Mouse (Mus musculus) spleen, adult 18-20 months (tissue): ENCODE measurements around the gene Btbd35f15.
"Not testable (repeated sequence)": the region's sequence is repeated elsewhere in the genome, so short reads cannot be mapped to it uniquely, and the experiment has no call there.

Experiments used
- DNase-seq, 2 experiments: peaks; one replicate each; pipeline ENCODE4 v3.0.0; 2022; ENCODE audit warnings: mixed read lengths in 2 of 2

Gene Btbd35f15

DNA sequence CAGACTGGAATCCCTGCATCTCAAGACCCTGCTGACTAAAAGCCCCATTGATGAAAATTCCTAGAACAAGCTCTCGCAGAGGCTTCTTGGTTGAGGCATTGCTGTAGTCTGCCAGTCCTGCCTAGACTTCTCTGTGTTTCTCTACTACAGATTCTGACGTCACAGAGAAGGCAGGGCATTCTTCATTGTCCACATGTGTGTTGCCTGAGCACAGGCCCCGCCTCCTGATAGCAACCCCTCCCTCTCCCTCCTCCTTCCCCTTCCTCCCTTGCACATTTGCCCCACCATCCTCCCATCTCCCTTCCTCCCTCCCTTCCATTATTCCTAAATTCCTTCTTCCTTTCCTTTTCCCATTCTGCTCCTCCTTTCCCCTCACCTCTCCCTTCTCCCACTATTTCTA lies at the start of gene Btbd35f15:
Btbd35f15 (minus strand) TSS at position 101 of the 400 bp plus-strand sequence.
- DNase-seq = not testable (repeated sequence)
